Mouse (Mus musculus) G1E (cell line): Measurements from ENCODE around the gene Fmnl2. TPM values are rescaled to one million over a fixed set of nuclear protein-coding genes. Genes with fewer than 3 reads are reported as not detected.

ENCODE experiments used
- ATAC-seq: 2 replicates; pipeline ENCODE4 v1.8.0; 2016; ENCODE audit warnings: mild to moderate bottlenecking; ENCODE audit not compliant: insufficient number of reproducible peaks, poor library complexity, low FRiP score, severe bottlenecking; ENCODE audit errors: extremely low read depth
- DNase-seq: peaks from one replicate; pipeline ENCODE4 v3.0.0; 2012; ENCODE audit warnings: low spot score
- H3K27me3 ChIP-seq: 2 replicates; pipeline ENCODE4 v1.6.1; 2012; ENCODE audit warnings: mild to moderate bottlenecking, low read length, inconsistent platforms; ENCODE audit not compliant: insufficient read depth
- H3K36me3 ChIP-seq: replicated peaks from 2 replicates; pipeline ENCODE3; 2012; ENCODE audit warnings: mild to moderate bottlenecking, inconsistent platforms
- H3K4me1 ChIP-seq: 2 replicates; pipeline ENCODE4 v1.6.1; 2012; ENCODE audit warnings: low read depth, low read length, inconsistent platforms, mixed read lengths; ENCODE audit not compliant: insufficient read depth
- H3K4me3 ChIP-seq: 2 replicates; pipeline ENCODE4 v1.5.1; 2012; ENCODE audit warnings: low read depth, mild to moderate bottlenecking, inconsistent platforms, low read length, moderate library complexity, mixed read lengths
- H3K9me3 ChIP-seq: replicated peaks from 2 replicates; pipeline ENCODE4 v1.6.1; 2012; ENCODE audit warnings: inconsistent platforms
- CTCF ChIP-seq: IDR thresholded peaks from 2 replicates; pipeline ENCODE4 v1.5.1; 2012; ENCODE audit warnings: low read depth, low read length, inconsistent platforms, mixed read lengths
- GATA1 ChIP-seq: IDR thresholded peaks from 2 replicates; pipeline ENCODE4 v1.6.1; 2012; ENCODE audit warnings: borderline replicate concordance, low read length, inconsistent platforms, mixed read lengths
- GATA2 ChIP-seq: IDR thresholded peaks from 2 replicates; pipeline ENCODE4 v1.6.1; 2012; ENCODE audit warnings: low read depth, low read length, inconsistent platforms, borderline replicate concordance
- POLR2AphosphoS5 ChIP-seq: IDR thresholded peaks from 2 replicates; pipeline ENCODE4 v1.6.1; 2012; ENCODE audit warnings: low read depth, low read length, inconsistent platforms; ENCODE audit not compliant: insufficient replicate concordance
- TAL1 ChIP-seq: conservative IDR thresholded peaks from 2 replicates; pipeline ENCODE4 v1.6.1; 2012; ENCODE audit warnings: low read depth, low read length, inconsistent platforms, mixed read lengths
- polyA plus RNA-seq: library from polyadenylated mRNA; stranded (reverse); fragments of >175 nt; gene quantifications from 2 replicates; pipeline ENCODE4 v1.2.3, GENCODE M21; 2012
- total RNA-seq, 2 experiments: library from RNA; stranded (forward) in 1 of 2; stranded (reverse) in 1 of 2; fragments of 200-1000 nt in 1 of 2; fragments of >200 nt in 1 of 2; fragmentation: Nextera tagmentation in 1 of 2; gene quantifications; 2 replicates each; pipeline ENCODE4 v1.2.3; 2014 to 2017

The Fmnl2 gene
- total and polyA plus RNA-seq, 3 experiments: not detected

DNA sequence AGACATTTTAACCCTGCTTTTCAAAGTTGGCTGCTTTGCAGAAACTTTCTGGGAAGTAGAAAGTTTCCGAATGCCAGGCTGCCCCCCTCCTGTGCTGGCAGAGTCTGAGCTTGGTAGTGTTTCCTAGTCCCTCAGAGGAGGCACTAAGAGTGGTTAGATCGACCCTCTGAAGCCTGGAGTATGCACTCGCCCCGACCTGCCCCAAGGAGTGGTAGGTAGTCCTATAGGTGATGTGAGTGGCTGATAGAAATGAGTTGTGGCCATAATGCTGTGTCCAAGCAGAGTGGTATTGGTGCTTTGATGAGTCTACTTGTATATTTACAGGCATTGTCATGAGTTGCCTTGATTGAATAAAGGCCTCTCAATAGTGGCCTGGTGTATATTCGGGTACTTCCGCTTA lies 116.4 kb downstream of the Fmnl2 start:
- no peaks in the 10 kb centered on the region for H3K27me3 ChIP-seq
- no peak overlapping the region for H3K4me3 ChIP-seq
- no peaks in the 10 kb centered on the region for H3K9me3 ChIP-seq
- no peaks in the 10 kb centered on the region for H3K36me3 ChIP-seq
- DNase-seq (no peak), ATAC-seq (no peak)
- TF ChIP-seq GATA2 (no peak), POLR2AphosphoS5 (no peak), CTCF (no peak), GATA1 (no peak), TAL1 (no peak)
- H3K4me1 ChIP-seq: no peaks in the 10 kb centered on the region

GRCm38 (mm10) chr2:52974776-52975175 lies 117.1 kb downstream of the Fmnl2 start:
- no peaks in the 10 kb centered on the region for H3K27me3 ChIP-seq
- H3K4me3 ChIP-seq: no peak overlapping the region
- H3K4me1 ChIP-seq: no peaks in the 10 kb centered on the region
- no peak for TF ChIP-seq TAL1
- TF ChIP-seq CTCF: no peak
- TF ChIP-seq GATA1: no peak
- no peak for TF ChIP-seq GATA2
- no peak for TF ChIP-seq POLR2AphosphoS5
- ATAC-seq: no peak
- H3K9me3 ChIP-seq: no peaks in the 10 kb centered on the region
- DNase-seq: no peak
- no peaks in the 10 kb centered on the region for H3K36me3 ChIP-seq

DNA sequence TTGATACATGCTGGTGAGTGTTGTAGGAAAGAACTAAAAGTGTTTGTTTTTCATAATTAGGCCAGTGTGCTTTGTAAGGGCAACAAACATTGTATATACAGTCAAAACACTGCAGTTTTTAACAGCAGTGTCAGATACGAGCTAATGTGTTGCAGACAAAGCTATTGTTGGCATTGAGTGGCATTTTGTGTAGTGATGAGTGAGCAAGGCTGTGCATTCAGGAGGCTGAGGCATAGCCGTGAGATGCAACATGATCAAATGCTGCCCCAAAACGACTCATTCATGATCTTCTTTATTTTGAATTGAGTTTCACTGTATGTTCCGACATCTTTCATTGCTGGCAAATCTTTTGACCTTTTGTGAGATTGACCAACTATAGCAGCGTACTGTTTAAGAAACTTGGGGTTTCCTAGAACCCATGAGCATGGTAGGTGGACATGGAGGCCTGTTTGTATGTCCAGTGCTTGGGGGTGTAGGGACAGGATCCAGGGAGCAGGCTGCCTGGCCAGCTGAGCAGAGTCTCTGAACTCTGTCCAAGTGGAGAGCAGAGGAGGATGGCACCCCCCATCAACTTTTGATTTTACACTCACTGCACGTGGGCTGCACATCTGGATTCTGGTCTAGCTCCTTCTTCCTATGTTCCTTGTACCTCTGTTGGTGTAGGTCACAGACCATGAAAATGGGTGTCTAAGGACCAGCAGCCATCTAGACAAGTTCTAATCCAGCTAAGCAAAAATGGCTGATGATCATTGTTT lies 120.4 kb downstream of the Fmnl2 start:
- no peak for DNase-seq
- Histone ChIP-seq H3K36me3 (no peaks in the 10 kb centered on the region), H3K4me1 (no peaks in the 10 kb centered on the region), H3K9me3 (no peaks in the 10 kb centered on the region), H3K4me3 (no peak overlapping the region), H3K27me3 (no peaks in the 10 kb centered on the region)
- TF ChIP-seq CTCF: no peak
- TF ChIP-seq POLR2AphosphoS5: no peak
- TF ChIP-seq TAL1: no peak
- no peak for TF ChIP-seq GATA1
- TF ChIP-seq GATA2: no peak
- ATAC-seq: no peak

GRCm38 (mm10) chr2:52978796-52979195 lies 121.1 kb downstream of the Fmnl2 start:
- H3K36me3 ChIP-seq: no peaks in the 10 kb centered on the region
- H3K9me3 ChIP-seq: no peaks in the 10 kb centered on the region
- H3K27me3 ChIP-seq: no peaks in the 10 kb centered on the region
- ATAC-seq (no peak), DNase-seq (no peak)
- H3K4me3 ChIP-seq: no peak overlapping the region
- TF ChIP-seq GATA2 (no peak), POLR2AphosphoS5 (no peak), TAL1 (no peak), CTCF (no peak), GATA1 (no peak)
- no peaks in the 10 kb centered on the region for H3K4me1 ChIP-seq

- DNase-seq (no peak), ATAC-seq (no peak)
- Histone ChIP-seq H3K4me1 (no peaks in the 10 kb centered on the region), H3K9me3 (no peaks in the 10 kb centered on the region), H3K36me3 (no peaks in the 10 kb centered on the region), H3K4me3 (no peak overlapping the region), H3K27me3 (no peaks in the 10 kb centered on the region)
- no peak for TF ChIP-seq TAL1
- no peak for TF ChIP-seq POLR2AphosphoS5
- no peak for TF ChIP-seq GATA2
- no peak for TF ChIP-seq CTCF
- TF ChIP-seq GATA1: no peak
These were observed 121.7 kb downstream of the Fmnl2 start for GRCm38 (mm10) chr2:52979280-52979763.

DNA sequence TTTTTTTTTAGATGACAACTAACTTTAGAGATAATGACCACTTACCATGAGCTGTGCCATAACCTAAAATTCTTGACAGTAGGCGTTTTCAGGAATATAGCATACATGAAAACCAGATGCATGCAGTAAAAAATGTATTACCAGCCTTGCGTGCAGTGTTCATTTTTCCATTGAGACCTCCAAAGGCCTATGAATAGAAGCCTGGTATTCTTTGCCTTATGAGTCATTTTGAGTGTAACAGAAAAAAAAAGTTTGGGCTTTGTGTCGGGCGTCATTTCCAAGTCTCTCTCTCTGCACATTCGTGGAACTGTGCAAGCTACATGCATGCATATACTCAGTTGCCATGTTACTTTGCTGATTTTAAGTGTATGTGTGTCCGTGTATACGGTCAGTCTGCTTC lies 123.5 kb downstream of the Fmnl2 start:
- Histone ChIP-seq H3K27me3 (no peaks in the 10 kb centered on the region), H3K4me1 (no peaks in the 10 kb centered on the region), H3K4me3 (no peak overlapping the region), H3K36me3 (no peaks in the 10 kb centered on the region), H3K9me3 (no peaks in the 10 kb centered on the region)
- no peak for DNase-seq
- no peak for ATAC-seq
- TF ChIP-seq GATA1 (no peak), POLR2AphosphoS5 (no peak), GATA2 (no peak), TAL1 (no peak), CTCF (no peak)
